Mouse (Mus musculus) gastrocnemius, adult 2 months (tissue): Measurements from ENCODE around the gene Rfesd. TPM values are rescaled to one million over a fixed set of nuclear protein-coding genes. Genes with fewer than 3 reads are reported as not detected.

Experiments
- DNase-seq: peaks from one replicate; pipeline ENCODE4 v3.0.0; 2022
- H3K27ac ChIP-seq: fragments of 200-600 bp; 2 replicates; pipeline ENCODE4 v1.8.1; 2022; ENCODE audit warnings: mild to moderate bottlenecking
- H3K4me3 ChIP-seq: fragments of 200-600 bp; 2 replicates; pipeline ENCODE4 v1.8.1; 2022; ENCODE audit warnings: mild to moderate bottlenecking, moderate library complexity
- CTCF ChIP-seq: fragments of 200-600 bp; IDR thresholded peaks from 2 replicates; pipeline ENCODE4 v1.8.1; 2022; ENCODE audit warnings: antibody characterized with exemption, mild to moderate bottlenecking, moderate library complexity
- intact Hi-C: fragments of 180-260 bp; cut with DNase I; formaldehyde crosslinking; loops from one replicate; pipeline ENCODE4 v1.15.1; 2025
- total RNA-seq, 2 experiments: library from RNA; stranded (reverse); gene quantifications; 2 replicates each; pipeline ENCODE4 v1.2.3; 2021

Gene Rfesd
- total RNA-seq, 2 experiments from 2014 or later, result 20.1 to 24.0 TPM

DNA sequence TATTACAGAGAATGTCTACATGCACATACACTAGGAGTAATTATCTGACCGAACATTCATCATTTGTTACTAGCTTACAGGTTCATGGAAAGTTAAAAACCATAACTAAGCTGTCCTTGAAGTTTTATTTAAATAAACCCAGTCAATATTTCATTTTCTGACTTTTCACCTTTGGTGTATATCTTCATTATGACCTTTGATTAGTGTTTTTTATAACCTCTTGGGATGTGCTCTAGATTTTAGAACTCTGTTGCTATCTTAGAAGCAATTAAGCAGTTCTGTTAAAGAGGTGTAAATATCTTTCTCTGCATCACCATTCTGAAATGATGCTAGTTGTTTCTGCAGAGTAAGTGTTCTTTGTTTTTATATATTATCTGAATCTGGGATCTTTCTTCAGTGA is 51.7 kb downstream of the Rfesd start, which contains the start of gene Spata9:
TSS of gene Spata9 (plus strand) at position 301 of the 400 bp plus-strand sequence.
- no peak for DNase-seq
- intact Hi-C loops, result no loop called here
- TF ChIP-seq CTCF, result no peak
- no peak within 1 kb of the TSS for H3K27ac ChIP-seq
- H3K4me3 ChIP-seq, result no peak within 1 kb of the TSS

DNA sequence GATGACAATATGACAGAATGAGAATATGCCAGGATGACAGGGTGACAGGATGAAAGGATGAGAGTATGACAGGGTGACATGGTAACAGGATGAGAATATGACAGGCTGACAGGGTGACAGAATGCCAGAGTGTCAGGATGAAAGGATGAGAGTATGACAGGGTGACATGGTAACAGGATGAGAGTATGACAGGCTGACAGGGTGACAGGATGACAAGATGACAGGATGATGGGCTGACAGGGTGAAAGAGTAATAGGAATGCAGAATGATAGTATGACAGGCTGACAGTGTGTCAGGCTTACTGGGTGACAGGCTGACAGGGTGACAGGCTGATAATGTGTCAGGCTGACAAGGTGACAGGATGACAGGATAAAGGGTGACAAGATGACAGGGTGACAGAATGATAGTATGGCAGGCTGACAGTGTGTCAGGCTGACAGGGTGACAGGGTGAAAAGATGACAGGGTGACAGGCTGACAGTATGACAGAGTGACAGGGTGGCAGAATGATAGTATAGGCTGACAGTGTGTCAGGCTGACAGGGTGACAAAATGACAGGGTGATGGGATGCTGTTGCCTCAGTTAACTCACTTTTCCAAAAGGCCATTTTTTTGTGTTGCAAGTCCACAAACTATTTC is 63.0 kb downstream of the Rfesd start:
- intact Hi-C loops, result no loop called here
- Histone ChIP-seq H3K27ac (no peak overlapping the region), H3K4me3 (no peak overlapping the region)
- DNase-seq, result no peak
- no peak for TF ChIP-seq CTCF

Other genes starting within 250 kb of the Rfesd start
- 10 to 100 TPM; 23.1 to 36.3 TPM for gene Glrx, start 178.9 kb downstream of the Rfesd start, total RNA-seq
- 10 to 100 TPM; 16.7 to 16.9 TPM for gene Rhobtb3, start 74.8 kb downstream of the Rfesd start, total RNA-seq
- gene Spata9, start 51.6 kb downstream of the Rfesd start, total RNA-seq, result not detected
- not detected for gene Gpr150, start 38.3 kb upstream of the Rfesd start, total RNA-seq
- 1 to 10 TPM; 3.5 to 6.7 TPM for gene Arsk, start 79.9 kb upstream of the Rfesd start, total RNA-seq
- 10 to 100 TPM; 12.8 to 16.7 TPM for gene Ttc37, start 80.0 kb upstream of the Rfesd start, total RNA-seq